Mouse (Mus musculus) adrenal gland, adult 2 months (tissue): ENCODE measurements around the gene Ccdc54. TPM values are rescaled to one million over a fixed set of nuclear protein-coding genes. Genes with fewer than 3 reads are reported as not detected.

Experiments
- DNase-seq: peaks from one replicate; pipeline ENCODE4 v3.0.0; 2021
- long read RNA-seq: library from polyadenylated mRNA; stranded (forward); transcript quantifications from one replicate; pipeline ENCODE4 v2.0.0, GENCODE M21; 2021
- polyA plus RNA-seq: library from polyadenylated mRNA; depleted of rRNA; stranded (reverse); fragments of >200 nt; gene quantifications from 2 replicates; pipeline ENCODE4 v1.2.3, GENCODE M21; 2012; rRNA removed
- total RNA-seq, 2 experiments: library from RNA; stranded (reverse); gene quantifications; 2 replicates each; pipeline ENCODE4 v1.2.3; 2021

Gene Ccdc54
- not detected for total RNA-seq
- polyA plus RNA-seq: not detected in 2 replicates
- long read RNA-seq: 0 reads

DNA sequence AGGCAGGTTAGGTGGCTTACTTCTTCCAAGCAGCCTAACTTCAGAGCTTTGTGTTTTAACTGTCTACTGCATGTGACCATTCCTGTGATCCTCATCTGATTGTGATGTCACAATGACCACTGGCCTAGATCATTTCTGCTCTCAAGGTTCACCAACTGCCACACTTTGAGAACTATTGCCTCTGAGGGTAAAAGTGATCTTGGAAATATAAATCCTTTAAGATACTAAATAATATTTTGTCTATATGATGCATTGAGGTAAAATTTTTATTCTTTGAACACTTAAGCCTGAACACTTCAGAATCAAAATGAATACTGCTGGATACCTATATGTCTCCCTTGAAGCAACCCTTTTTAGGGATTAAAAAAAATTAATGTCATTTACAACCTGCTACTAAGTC is at the start of gene Ccdc54:
Gene Ccdc54 (minus strand): TSS at position 101 of the 400 bp plus-strand sequence.
- no peak for DNase-seq

DNA sequence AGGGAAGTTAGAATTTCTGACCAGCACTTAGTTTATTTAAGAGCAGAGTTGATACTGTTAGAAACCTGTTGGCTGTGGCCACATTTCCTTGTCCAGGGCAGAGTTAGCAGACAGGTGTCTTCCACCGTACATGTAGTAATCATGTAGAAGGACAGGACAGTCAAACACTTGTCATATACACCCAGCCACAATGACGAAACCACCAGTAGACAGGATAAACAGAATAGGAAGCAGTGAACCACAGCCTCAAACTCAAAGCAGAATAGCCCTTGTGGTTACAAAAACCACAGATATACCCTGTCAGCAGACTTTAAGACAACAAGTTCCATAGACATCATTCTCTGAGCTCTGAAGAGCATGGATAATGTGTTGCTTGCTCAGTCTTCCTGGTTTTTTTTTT is 41.6 kb upstream of the Ccdc54 start:
- no peak for DNase-seq

DNA sequence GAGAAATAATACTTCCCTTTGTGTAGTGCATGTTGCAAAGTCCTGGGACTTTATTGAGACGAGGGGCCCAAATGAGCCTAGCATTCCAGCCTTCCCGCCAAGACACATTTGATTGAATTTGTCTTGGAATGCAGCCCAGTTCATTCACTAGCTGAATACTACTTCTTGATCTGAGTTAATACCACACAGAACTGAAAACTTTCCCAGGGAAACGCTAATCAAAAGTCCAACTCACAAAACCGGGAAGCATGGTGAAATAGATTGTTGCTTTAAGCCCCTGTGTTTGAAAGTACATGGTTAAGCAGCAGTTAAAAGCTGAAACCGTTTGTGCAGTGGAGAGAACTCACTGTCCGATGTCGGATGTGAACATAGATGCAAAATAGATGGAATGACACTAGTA is 24.6 kb upstream of the Ccdc54 start:
- DNase-seq: no peak

DNA sequence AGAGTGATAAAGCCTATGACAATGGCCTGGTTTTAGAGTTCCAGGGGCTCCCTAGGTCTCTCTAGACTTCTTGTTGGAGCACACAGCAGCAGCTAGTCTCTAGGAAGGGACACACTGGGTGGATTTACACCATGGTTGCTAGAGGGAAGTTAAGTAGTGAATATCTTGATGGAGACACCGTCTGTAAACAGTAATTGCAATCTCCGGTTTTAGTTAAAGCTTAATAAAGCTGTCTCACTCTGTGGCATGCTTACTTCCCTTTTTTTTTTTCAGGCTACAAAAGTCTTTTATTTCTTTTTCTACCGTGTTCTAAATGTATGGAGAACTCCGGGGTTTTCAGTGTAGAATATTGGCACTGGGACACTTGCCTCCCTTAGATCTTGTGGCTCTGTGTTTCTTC is 22.0 kb upstream of the Ccdc54 start:
- no peak for DNase-seq

DNA sequence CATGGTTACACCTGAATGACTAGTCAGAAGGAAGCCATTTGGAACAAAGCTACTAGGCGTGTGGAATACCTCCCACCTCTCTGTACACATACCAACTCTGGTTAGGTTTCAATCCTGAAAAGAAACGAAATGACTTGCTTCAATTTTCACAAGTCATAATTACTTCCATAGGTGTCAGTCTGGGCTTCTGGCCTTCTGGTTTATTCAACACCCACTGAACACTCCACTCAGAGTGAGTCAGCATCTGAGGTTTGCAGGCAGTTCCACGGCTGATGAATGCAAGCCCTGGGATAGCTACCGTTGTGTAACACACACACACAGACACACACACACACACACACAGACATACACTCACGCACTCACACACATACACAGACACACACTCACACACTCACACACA is 19.6 kb upstream of the Ccdc54 start:
- no peak for DNase-seq

DNA sequence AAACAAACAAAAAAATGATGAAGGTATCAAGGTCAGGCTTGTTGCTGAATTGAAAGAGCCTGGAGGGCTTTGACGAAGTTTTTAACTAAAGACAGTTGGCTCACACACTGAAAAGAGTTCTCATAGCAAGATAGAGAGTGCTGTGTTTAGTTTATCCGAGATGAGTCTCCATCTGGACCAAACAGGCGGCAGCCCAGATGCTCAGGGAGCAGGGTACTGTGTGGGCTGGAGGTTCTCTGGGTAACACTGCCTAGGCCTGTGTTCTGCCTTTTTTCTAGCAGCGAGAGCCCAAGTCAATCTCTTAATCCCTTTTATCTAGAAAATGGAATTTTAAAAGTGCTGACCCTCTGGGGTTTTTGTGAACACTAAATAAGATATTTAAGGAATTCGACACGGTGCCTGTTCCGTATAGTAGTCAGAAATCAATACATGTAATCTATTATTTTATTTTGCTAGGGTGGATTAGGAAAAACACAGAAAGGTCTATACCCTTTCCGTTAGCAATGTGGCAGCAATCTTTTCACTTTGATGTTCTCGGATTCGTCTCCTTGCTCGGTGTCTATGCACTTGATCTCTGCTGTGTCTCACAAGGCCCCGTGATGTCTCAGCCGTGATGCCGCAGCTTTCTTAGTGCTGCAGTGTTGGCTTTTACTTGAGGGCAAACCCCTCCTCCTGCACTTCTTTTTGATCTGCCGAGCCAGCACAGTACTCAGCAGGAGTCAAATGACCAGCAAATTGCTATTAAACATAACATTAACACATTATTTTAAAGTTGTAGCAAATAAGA is 17.0 kb upstream of the Ccdc54 start:
- DNase-seq: no peak

DNA sequence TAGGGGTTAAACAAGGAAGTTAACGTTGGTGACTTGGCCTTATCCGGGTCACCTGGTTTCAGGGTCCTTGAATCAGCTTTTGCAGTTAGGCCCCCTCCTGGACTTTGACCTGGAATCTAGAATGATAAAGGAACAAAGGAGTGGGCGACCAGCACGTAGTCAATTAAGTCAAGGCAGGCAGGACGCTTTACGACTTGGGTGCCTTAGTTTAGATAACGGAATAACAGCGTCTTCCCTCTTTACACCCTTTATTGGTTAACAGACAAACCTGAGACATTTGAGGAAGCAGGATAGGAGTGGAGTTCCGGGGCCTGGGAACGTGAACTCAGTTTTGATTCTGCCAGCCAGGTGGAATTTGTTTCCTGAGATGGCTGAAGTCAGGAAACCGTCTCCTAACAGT is 13.9 kb upstream of the Ccdc54 start:
- no peak for DNase-seq

DNA sequence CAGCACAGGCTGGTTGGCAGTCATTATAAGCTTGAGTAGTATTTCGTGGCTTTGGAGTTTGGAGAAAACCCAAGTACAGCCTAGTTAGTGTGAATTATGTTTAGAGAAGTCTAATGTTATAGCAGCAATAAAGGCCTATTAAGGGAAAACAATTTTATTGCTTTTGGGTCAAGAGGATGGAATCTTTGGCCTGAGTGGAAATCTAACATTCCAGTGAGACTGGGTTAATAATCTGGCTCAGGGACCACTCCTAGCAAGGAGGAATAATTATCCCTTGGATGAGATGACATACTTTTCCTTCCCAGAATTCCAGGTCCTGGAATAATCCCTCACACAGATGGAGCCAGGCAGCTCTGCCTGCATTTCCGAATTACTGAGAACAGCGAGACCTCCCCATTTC is 11.0 kb upstream of the Ccdc54 start:
- DNase-seq: no peak

DNA sequence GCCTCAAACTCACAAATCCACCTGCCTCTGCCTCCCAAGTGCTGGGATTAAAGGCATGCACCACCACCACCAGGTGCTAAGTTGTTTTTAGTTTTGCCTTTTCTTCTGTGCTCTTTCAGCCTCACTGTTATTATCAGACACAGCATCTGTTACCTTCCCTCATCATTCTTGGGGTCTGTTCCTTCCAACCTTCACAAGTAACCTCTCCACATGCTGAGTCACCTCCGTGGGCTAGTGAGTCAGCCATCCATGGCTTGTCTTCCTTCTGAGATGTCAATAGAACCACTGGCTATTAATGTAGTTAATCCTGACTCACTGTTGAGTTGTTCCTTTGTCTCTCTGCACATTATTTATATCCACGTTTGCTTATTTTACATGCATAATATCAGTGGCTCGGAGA is 9.7 kb upstream of the Ccdc54 start:
- no peak for DNase-seq

DNA sequence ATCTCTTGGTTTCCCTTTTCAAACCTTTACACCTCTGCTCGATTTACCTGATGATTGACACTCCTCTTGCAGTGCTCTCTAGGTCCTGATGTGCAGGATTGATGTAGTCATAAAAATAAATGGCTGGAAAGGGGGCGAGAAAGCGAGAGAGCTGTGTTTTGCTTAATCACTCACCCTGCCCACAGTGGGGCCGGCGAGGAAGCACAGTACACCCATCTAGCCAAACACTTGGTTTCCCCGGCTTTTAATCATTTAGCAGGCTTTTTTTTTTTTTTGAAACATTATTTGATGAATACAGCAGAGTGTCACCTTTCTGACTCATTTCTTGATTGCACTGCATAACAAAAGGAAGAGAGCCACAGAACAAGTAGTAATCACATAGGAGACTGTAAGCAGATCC is 5.7 kb upstream of the Ccdc54 start:
- DNase-seq: no peak

DNA sequence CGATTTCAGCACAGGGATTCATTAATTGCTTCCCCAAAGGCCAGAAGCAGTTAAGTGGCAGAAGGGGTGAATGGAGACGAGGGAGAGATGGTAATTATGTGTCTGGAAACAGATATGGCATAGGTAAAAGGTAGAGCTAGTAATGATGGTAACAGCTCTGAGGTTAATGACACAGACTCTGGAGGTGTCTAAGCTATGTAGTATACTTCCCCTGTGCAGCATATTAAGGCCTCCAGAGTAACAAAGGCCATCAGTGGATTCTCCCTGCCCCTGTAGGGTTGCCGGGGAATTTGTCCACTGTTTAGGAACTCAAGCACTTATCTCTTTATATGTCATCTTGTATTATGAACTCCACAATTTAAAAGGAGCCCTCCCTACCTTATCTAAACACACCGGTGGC is 5.2 kb upstream of the Ccdc54 start:
- DNase-seq: no peak

DNA sequence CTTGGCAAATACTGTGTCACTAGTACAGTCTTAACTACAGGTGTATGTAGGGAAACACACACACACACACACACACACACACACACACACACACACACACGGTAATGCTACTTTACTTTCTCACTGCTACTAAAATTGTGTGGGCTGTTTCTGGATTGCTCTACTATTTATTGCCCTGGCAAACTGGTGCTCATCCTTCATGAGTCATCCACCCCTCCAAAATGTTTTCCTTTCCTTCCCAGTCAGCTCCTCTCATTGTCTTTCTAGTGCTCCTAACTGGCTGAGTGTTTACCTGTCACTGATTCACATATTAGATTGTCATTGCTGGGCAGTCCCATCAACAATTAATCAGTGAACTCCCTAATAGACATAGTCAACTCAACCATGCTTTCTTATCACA is 3.9 kb upstream of the Ccdc54 start:
- DNase-seq: no peak

DNA sequence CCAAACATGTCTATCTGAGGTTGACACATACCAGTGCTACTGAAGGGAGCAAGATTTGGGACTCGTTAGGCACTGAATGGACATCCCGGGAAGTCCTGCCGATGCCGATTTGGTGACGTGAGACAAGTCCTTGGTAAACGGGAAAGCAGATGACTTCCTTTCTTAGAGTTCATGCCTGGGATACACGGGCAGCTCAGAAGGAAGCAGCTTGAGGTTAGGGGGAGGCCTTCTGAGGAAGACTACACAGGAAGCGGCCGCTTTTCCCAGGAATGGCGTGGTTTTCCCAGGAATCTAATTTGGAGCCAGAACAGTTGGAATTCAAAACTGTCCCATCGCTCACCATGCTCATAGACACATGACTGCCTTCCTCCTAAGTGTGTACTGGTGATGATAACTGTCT is 2.4 kb upstream of the Ccdc54 start:
- peak; percentile 2 for DNase-seq

DNA sequence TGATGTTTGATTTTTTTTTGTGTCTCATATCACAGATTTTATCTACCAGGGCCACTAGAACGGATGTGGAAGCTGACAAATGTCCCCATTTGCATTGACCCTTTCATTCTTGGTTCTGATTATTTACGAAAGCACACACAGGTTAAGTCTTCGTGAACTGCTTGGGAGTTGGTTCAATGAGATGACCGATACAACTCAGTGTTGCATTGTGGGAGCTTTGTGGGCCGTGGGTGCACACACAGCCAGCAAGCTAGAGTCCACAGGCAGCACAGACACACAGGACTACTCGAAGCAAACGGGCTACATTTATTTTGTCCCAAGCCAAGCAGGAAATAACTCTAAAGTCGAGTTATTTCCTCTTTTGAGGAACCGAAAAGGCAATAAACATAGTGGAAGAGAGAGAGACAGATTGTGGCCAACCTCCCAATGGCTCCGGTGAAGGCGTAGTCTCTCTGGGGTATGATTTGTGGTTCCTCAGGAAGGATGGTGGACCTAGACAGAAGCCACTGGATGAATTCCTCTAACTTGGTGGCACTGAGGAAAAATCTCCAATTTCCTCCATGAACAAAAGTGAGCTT is 1.3 kb downstream of the Ccdc54 start:
- DNase-seq: no peak

DNA sequence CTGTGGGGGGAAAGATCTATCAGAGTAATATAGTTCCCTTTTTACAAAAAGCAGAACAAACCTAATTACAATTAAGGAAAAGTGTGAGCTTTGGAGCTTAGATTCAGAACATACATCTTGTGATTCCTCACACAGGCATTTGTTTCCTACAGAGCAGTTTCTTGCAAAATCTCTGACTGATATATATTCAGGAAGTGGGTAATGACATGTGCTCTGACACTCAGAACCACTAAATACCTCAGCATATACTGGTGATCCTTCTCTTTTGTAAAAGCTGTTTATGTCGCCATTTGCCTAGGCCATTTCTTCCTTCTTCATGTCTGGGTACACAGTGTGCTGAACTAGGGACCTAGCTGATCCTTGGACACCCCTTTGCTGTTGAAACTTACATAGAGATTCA is 2.8 kb downstream of the Ccdc54 start:
- DNase-seq: no peak

DNA sequence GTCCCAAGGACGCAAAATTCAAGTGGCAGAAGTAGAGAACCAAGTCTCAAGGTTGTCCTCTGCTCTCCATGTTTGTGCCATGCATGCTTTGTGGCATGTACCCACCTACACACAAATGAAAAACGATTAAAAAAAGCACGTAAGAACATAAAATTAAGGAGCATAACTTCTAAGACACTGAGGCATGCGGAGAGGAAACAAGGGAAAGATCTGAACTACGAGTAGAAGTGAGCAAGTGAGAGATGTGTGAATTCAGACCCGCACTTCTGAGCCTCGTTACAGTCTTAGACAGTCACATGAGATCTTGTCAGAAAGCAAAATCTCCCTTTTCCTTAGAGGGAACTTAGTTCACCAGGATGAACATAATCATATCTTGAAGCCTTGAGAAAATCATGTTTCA is 3.8 kb downstream of the Ccdc54 start:
- DNase-seq: no peak

DNA sequence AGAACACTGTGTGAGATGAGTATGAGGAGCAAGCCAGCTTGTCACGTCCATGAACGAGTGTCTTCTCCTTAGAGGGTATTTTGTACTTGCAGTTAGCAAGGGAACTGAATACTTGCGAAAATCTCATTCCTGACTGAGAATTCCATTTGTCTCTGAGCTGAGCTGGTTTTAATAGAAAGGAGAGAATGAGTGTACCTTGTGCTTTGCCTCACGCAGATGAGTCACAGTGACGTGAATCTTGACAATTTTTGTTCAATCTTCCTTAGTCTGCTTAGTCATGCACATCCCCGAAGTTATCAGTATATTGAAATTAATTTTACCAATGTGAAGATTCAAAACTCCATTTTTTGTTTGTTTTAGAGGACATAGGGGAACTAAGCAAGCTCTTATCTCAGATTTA is 12.6 kb downstream of the Ccdc54 start:
- no peak for DNase-seq

DNA sequence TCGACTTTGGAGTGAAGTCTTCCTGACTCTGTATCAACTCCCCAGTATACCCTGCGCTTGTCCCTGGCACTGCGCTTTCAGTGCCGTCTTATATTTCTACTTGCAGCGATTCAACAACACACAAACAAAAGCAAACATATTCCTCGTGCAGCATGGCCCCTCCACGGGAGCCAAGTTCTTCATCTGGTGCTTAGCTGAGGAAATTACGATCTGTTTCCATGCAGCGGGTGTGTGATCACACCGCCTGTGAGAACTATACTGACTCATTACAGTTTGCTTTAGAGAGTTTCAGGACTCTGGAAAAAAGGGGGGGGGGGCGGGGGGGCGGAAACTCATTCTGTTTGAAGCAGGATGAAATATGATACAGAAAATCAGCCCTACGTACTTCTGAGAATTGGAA is 18.4 kb downstream of the Ccdc54 start:
- DNase-seq: no peak

DNA sequence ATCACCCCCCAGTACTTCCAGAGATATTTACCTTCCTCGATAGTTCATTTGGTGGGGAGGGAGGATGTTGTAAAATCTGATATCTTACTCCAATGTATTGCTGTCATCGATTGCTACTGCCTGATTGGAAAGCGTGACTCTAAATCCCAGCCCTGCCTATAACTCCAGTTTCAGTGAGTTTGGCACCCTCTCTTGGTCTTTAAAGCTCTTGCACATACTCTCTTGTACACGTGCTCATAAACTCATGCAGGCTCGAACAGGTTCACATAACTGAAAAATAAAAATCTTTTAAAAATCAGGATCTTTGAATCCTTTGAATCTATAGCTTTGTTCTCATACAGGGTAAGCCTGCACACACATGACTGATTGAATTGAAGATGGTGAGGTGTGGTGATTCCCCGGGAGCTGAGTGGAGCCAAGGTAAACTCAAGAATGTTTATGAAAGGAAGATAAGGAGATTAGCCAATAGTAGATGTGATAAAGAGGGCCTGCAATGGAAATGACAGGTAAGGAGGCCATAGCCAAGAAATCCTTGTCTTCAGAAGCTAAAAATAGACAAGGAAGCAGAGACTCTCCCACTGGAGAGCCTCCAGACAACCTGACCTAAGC is 31.7 kb downstream of the Ccdc54 start:
- no peak for DNase-seq

DNA sequence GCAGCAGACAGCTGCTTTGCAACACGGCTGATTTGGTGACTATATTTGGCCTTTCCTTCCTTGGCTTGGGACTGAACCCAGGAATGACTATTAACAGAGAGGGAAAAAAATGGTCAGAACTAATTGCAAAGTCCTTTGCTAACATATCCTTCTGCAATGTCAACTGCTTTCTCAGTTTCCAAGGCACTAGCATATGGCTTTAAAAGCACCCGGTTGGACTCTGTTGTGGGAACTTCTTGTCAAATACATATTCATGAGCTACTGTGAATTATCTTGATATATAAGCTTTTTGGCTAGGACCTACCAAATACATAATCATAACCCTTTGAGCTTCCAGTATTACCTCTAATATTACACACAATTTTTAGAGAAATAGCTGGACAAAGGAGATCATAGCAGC is 37.1 kb downstream of the Ccdc54 start:
- no peak for DNase-seq

DNA sequence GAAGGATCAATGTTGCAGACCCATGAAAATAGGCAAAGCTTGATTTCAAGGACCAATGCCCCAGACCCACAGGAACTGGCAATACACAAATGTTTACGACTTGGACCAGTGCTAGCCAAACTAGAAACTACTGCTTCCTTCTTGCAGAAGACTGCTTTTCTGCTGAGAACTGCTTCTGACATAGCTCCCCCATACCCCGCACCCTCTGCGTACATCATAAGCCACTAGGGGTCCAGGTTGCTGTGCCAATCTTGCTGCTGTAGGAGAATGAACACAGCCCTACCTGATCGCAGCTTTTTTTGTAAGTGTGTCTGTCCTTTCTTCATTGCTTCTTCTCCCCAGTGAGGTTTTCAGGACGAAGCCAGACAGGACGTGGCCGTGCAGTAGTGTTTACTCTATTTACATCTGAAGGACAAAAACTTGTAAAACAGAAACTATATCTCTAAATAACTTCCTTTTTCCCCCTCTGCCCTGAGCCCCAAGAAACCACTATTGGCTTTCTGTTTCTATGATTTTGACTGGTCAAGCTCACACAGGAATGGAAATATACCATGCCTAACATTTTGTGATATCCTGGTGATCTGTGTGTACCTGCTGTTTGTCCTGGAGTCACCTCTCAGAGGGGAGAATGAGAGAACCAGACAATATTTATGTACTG is 39.0 kb downstream of the Ccdc54 start:
- no peak for DNase-seq

DNA sequence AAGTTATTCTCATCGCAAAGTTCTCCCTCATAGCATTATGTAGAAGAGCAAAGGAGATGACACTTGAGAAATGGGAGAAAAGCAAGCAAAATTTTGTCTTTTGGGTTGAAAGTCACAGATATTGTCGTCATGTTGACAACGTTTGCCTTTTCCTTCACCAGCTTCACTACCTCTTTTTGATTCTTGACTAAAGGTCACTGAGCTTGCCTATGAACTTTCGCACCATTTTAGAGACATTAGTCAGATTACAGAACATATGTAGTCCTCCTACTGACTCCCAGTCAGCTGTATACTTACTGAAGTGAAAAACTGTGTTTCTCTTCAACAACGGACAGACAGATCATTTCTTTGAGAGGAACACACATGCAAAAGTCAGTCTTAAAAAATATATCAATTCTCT is 40.0 kb downstream of the Ccdc54 start:
- DNase-seq: no peak
